Mouse (Mus musculus): ENCODE measurements around the gene Sorbs1.

The Sorbs1 gene

DNA sequence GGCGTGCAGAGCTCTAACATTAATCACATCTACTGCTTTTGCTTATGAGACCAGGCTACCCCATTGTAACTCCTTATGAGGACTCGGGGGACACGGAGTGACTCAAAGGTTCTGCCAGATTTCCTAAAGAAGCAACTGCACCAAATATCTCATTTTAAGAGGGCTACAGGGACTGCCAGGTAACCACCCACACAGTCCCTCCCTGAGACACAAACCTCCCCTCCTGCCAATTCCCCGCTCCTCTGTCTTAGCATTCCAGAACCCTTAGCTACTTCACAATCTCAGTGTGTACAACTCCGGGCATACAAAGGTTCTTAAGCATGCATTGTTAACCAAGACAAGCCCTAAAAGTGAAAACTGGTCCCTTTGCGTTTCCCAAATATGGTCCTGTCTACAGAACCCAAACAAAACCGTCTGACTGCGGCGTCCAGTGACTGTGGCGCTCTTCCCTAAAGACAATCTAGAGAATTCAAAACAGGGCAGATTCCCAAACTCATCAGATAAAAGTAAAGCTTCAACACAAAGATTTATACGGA lies 104.0 kb downstream of the Sorbs1 start:
- DNase-seq (ENCODE audit: low read depth, low spot score): no peak

GRCm38 (mm10) chr19:40407186-40407585 lies 106.4 kb downstream of the Sorbs1 start:
- DNase-seq (ENCODE audit: low read depth, low spot score): no peak

DNA sequence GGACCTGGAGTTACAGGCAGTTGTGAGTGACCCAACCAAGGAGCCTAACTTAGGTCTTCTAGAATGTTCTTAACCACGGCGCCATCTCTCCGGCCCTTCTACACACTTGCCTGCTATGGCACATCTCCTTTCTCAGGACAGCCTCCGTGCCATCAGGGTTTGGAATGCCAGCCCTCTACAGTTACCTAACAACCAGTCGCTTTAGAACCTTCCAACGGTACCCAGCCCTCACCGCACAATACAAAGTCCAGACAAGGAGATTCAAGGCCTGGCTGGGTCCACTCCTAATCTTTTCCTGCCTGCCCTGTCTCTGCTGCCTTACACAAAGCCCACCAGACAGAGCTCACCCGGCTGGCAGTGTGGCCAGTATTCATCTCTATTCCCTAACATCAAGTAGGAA lies 106.9 kb downstream of the Sorbs1 start:
- DNase-seq (ENCODE audit: low read depth, low spot score): no peak

GRCm38 (mm10) chr19:40405808-40406207 lies 107.8 kb downstream of the Sorbs1 start:
- DNase-seq (ENCODE audit: low read depth, low spot score): no peak

- DNase-seq (ENCODE audit: low read depth, low spot score): no peak
Observed at GRCm38 (mm10) chr19:40404582-40404981, 109.0 kb downstream of the Sorbs1 start.

DNA sequence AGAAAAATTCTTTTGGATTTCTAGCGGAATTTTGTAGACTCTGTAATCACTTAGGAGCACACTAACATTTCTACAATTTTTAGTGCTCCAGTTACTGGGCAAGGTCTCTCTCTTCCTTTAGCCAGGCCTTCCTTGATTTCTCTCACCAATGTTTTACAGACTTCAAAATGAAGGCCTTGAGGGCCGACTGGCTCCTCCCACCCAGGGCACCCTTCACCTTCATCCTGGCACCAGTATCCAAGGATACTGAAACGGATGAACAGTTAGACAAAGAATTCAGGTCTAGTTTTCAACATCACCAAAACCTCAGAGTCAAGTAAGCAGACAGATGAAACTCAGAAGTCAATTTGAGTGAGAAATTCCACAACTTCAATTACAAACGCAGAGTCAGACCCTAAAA lies 109.6 kb downstream of the Sorbs1 start:
- no peak for DNase-seq (ENCODE audit: low read depth, low spot score)

GRCm38 (mm10) chr19:40402155-40402963 lies 111.2 kb downstream of the Sorbs1 start:
- no peak for DNase-seq (ENCODE audit: low read depth, low spot score)

DNA sequence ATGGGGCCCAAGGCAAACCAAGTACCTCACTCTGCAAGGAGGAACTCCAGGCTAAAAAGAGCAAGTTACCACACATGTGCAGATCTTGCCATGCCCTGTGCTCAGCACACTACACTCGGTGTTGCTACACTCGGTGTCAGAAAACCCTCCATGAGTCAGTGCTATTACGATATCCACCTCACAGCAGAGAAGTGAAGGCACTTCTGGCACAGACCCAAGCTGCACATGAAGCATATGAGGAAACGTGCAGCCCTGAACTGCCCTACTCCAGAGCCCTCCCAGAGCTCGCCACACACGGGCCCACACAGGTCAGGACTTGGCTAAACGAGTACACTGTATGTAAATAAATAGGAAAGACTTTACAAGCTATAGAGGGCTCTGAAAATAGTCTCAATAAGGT lies 112.4 kb downstream of the Sorbs1 start:
- no peak for DNase-seq (ENCODE audit: low read depth, low spot score)

- no peak for DNase-seq (ENCODE audit: low read depth, low spot score)
Observed at GRCm38 (mm10) chr19:40400426-40401030, 113.1 kb downstream of the Sorbs1 start.

DNA sequence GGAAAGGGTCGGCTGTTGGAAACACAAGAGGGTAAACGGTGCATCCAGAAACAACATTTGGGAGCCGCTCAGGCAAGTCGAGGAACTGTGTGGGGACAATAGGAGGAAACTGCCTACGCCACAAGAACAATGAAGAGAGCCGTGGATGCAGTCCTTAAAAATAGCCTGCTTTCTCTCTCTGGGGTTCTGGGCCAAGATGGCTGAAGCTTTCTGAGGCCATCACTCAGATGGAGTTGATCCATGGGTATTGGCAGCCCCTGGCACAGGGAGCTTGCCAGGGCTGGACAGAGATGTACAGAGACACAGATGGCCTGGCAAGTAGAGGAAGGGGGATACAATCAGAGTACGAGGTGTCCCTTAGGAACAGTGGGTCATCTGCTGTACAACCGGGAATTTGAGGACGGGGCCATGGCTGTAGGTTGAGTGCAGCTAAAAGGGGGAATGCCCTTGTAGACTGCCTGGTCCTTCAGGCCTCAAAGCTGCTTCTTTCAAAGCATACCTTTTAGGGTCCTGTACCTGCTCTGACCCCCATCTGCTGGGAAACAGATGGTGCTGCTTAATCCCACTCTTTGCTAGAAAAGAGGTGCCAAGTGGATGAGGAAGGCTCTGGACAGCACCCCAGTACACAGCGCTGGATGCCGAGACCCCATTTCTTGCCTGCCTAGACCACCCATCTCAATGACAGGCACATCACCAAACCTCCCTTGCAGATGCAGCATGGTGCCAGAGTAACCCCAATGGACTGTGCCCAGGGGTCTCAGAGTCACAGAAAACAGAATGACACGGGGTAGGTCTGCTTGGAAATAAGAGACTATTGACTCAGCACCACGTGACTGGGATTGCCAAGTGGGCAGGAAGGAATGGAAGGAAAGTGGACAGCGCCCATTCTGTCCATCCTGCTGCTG lies 117.6 kb downstream of the Sorbs1 start:
- no peak for DNase-seq (ENCODE audit: low read depth, low spot score)

DNA sequence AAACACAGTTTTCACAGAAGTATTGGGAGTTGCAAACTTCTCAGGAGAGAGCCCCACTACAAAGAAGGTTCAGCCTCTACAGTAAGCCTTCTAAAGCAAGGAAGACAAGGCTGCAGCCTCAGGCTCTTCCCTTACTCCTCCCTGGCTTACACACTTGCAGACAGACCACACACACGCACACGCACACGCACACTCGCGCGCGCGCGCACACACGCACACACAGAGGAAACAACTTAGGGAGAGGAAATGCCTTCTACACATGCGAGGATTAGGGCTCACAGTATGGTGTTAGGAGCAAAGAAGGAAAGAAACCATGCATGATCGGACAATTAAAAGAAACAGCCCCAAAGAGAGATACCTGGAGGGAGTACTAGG lies 118.3 kb downstream of the Sorbs1 start:
- no peak for DNase-seq (ENCODE audit: low read depth, low spot score)

DNA sequence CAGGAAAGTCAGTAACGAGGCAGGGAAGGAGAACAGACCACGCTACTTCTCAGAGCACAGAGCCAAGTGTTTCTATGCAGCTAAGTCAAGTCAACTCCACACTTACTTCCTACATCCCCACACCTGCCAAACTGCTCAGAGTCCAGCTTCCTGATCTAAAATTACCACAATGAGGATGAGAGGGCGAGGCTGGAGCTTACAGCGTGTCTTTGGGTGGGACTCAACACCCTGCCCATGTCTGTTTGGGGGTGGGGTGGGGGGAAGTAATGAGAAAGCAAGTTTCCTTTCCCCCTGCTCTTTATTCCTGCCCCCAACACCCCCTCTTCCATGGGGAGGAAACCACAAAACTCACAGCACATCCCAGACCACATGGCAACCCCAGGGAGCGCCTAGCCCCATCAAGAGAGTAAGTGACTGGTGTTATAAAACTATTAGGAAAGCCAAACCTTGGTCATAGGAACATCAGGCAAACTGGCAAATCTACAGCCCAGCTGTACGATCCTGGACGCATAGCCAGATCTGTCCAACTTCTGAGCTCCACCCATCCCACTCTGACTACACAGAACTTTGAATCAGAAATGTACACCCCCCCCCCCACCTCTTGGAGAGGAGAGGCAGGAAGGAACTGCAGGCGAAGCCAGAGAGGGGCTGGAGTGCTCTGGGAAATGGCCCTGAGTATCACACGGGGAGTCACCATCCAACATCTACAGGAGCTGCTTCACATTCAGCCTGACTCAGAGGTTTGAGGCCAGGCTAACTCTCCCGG lies 118.8 kb downstream of the Sorbs1 start:
- DNase-seq (ENCODE audit: low read depth, low spot score): no peak

GRCm38 (mm10) chr19:40392795-40393392 lies 120.7 kb downstream of the Sorbs1 start:
- DNase-seq (ENCODE audit: low read depth, low spot score): no peak

DNA sequence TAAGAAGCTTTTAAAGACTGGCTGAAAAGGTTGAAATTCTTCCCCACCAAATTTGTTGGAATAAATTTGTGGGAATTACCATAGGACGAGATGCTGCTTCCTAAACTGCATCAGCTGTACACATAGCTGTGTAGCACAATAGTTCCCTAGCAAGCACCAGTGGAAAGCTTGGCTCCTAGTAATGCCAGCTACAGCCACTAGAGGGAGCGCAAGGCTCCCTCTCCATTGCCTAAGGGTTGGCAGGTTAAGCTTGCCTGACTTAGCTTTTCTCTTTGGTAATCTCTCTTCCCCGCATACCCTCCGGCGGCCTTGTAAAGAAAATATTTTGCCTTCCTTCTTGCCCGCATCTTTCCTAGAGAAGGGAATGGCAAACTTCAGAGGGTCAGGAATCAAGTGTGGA lies 122.1 kb downstream of the Sorbs1 start:
- DNase-seq (ENCODE audit: low read depth, low spot score): peak; percentile 68

- no peak for DNase-seq (ENCODE audit: low read depth, low spot score)
Observed at GRCm38 (mm10) chr19:40386916-40387315, 126.7 kb downstream of the Sorbs1 start.

DNA sequence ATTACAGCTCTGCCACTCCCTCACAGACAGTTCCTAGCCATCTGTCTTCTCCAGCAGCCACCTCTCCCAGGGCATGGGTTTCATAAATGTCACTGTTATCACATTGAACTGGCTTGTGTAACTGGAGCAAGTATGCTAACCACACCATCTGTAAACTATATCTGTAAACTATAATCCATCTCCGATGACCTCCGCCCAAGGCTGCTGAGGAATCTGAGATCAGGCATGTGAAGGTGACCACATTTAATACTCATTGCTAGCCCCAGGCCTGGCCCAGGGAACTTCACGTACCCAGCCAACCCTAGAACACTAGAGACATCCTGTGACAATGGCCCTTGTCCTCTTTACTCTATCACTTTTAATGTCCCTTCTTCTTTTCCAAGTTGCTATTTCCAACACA lies 128.2 kb downstream of the Sorbs1 start:
- no peak for DNase-seq (ENCODE audit: low read depth, low spot score)

GRCm38 (mm10) chr19:40383931-40384330 lies 129.6 kb downstream of the Sorbs1 start:
- DNase-seq (ENCODE audit: low read depth, low spot score): no peak

- no peak for DNase-seq (ENCODE audit: low read depth, low spot score)
Observed at GRCm38 (mm10) chr19:40380656-40381055, 132.9 kb downstream of the Sorbs1 start.

- no peak for DNase-seq (ENCODE audit: low read depth, low spot score)
Observed at GRCm38 (mm10) chr19:40380005-40380404, 133.6 kb downstream of the Sorbs1 start.

- DNase-seq (ENCODE audit: low read depth, low spot score): no peak
Observed at GRCm38 (mm10) chr19:40379081-40379480, 134.5 kb downstream of the Sorbs1 start.

GRCm38 (mm10) chr19:40377632-40378031 lies 135.9 kb downstream of the Sorbs1 start:
- no peak for DNase-seq (ENCODE audit: low read depth, low spot score)

Measured in embryo, embryonic 11.5 days (tissue).